Mouse (Mus musculus) forebrain, embryonic 15.5 days (tissue): ENCODE results near the gene Metrnl. TPM values are rescaled to one million over a fixed set of nuclear protein-coding genes. Genes with fewer than 3 reads are reported as not detected.

ENCODE experiments used
- ATAC-seq: fragments of 200-750 bp; cut with Nextera tagmentation; replicated peaks from 2 replicates; pipeline ENCODE4 v1.8.0; 2017; ENCODE audit warnings: mild to moderate bottlenecking, moderate TSS enrichment, moderate library complexity
- H3K27ac ChIP-seq: fragments of 300-500 bp; sonication (generic); replicated peaks from 2 replicates; pipeline ENCODE4 v1.5.1; 2015; ENCODE audit warnings: mild to moderate bottlenecking, inconsistent platforms
- H3K27me3 ChIP-seq: fragments of 300-500 bp; sonication (generic); 2 replicates; pipeline ENCODE4 v1.6.1; 2015; ENCODE audit warnings: inconsistent platforms
- H3K36me3 ChIP-seq: fragments of 300-500 bp; sonication (generic); 2 replicates; pipeline ENCODE4 v1.6.1; 2015; ENCODE audit warnings: mild to moderate bottlenecking, inconsistent platforms
- H3K4me1 ChIP-seq: fragments of 300-500 bp; sonication (generic); 2 replicates; pipeline ENCODE4 v1.6.1; 2015; ENCODE audit warnings: inconsistent platforms
- H3K4me2 ChIP-seq: fragments of 300-500 bp; sonication (generic); replicated peaks from 2 replicates; pipeline ENCODE4 v1.6.1; 2015; ENCODE audit warnings: mild to moderate bottlenecking, inconsistent platforms
- H3K4me3 ChIP-seq: fragments of 300-500 bp; sonication (generic); 2 replicates; pipeline ENCODE4 v1.5.1; 2015; ENCODE audit warnings: mild to moderate bottlenecking, inconsistent platforms
- H3K9ac ChIP-seq: fragments of 300-500 bp; sonication (generic); replicated peaks from 2 replicates; pipeline ENCODE4 v1.6.1; 2015; ENCODE audit warnings: mild to moderate bottlenecking, inconsistent platforms
- H3K9me3 ChIP-seq: fragments of 300-500 bp; sonication (generic); 2 replicates; pipeline ENCODE4 v1.6.1; 2016; ENCODE audit warnings: inconsistent platforms
- WGBS: fragments of 180-500 bp; shearing (Covaris S2); methylation state at CpG from one replicate; pipeline ENCODE4 v1.1.7; 2015; ENCODE audit warnings: mixed read lengths; 5-methylcytosine and 5-hydroxymethylcytosine counted together
- polyA plus RNA-seq: library from polyadenylated mRNA; unstranded; fragments of >200 nt; fragmentation: Nextera tagmentation; extraction: Ambion mirVana; gene quantifications from 2 replicates; pipeline ENCODE4 v1.2.1, GENCODE M21; 2015

Gene Metrnl
- polyA plus RNA-seq, 1 experiment from 2014 or later, result 4.2 TPM

DNA sequence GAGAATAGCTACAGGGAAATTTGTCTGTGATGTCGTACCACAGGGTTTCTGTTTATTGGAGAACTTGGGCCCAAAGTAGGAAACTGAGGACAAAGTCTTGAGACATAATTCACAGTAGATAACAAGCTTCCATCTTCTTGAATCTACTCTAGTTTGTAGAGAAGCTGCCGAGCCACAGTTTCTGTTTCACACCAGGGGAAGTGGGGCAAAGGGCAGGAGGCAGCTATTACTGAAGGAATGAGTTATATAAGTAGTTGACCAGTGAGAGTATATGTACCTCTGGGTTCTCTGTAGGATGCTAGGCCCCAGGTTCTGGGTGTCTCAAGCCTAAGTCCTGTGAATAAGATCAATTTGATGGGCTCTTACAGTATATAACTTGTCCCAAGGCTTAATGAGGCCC, 12.2 kb downstream of the Metrnl start:
- WGBS, result 88% methylated on average over 2 of the region's 2 CpGs
- H3K27me3 ChIP-seq, result no peaks in the 10 kb centered on the region
- no peak overlapping the region for H3K27ac ChIP-seq
- no peak for ATAC-seq
- no peaks in the 10 kb centered on the region for H3K36me3 ChIP-seq
- no peak overlapping the region for H3K4me2 ChIP-seq
- no peak overlapping the region for H3K4me3 ChIP-seq
- no peaks in the 10 kb centered on the region for H3K4me1 ChIP-seq
- no peak overlapping the region for H3K9ac ChIP-seq
- no peaks in the 10 kb centered on the region for H3K9me3 ChIP-seq

DNA sequence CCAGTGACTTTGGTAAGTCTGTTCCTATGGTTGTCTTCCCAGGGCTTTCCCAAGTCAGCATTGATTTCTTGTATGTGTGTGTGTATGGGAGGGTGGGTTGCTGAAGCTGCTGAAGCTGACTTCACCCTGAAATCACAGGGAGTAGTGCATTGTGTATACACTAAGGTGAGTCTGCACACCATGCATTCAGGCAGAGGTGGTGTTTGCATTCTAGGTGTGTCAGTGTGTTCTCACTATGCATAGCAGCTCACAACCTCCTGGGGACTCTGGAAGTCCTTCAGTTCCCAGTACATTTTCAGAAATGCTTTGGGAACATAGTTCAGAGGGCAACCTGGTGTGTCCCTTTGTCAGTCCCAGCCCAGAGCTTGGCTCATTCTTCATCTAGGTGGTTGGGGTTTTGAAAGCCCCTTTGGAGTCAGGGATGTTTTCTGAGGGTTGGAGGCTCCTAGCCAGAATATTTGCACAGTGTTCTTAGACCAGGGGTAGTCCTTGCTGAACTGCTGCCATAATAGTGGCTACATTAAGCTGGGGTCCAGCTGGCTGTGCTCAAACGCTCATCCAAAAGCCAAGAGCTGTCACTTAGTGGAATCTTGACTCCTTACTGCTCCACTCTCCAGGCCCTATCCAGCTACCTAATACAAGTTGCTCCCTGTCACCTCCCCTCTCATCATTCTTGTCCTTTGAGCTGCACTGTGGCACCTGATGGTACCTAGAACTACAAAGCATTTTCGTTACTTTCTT, 13.6 kb downstream of the Metrnl start:
- H3K9me3 ChIP-seq, result no peaks in the 10 kb centered on the region
- H3K4me2 ChIP-seq, result no peak overlapping the region
- ATAC-seq, result no peak
- 88% methylated on average over 2 of the region's 2 CpGs for WGBS
- no peak overlapping the region for H3K4me3 ChIP-seq
- H3K9ac ChIP-seq, result no peak overlapping the region
- no peaks in the 10 kb centered on the region for H3K27me3 ChIP-seq
- H3K4me1 ChIP-seq, result no peaks in the 10 kb centered on the region
- H3K36me3 ChIP-seq, result no peaks in the 10 kb centered on the region
- H3K27ac ChIP-seq, result no peak overlapping the region

DNA sequence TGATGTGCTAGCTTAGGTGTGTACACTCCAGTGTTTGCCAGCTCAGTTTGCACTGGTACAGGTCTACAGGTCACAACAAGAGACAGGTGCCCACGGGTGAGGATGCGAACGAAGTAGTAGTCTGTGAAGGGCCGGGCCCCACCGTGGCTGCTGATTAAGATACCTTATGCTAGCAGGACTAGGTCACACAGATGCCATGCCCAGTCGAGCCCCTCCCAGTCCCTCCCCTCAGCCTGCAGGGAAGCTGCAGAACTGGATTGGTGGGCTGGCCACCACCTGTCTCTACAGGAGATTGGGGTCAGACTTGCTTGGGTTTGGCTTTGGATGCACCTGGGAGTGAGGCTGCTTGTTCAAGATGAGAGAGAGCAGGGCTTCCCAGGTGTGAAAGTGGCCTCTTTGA, 16.4 kb downstream of the Metrnl start:
- H3K4me1 ChIP-seq, result no peaks in the 10 kb centered on the region
- no peak overlapping the region for H3K4me2 ChIP-seq
- no peak for ATAC-seq
- H3K9me3 ChIP-seq, result no peaks in the 10 kb centered on the region
- H3K4me3 ChIP-seq, result no peak overlapping the region
- H3K9ac ChIP-seq, result no peak overlapping the region
- H3K36me3 ChIP-seq, result no peaks in the 10 kb centered on the region
- 70% methylated on average over 6 of the region's 6 CpGs for WGBS
- no peaks in the 10 kb centered on the region for H3K27me3 ChIP-seq
- H3K27ac ChIP-seq, result no peak overlapping the region

DNA sequence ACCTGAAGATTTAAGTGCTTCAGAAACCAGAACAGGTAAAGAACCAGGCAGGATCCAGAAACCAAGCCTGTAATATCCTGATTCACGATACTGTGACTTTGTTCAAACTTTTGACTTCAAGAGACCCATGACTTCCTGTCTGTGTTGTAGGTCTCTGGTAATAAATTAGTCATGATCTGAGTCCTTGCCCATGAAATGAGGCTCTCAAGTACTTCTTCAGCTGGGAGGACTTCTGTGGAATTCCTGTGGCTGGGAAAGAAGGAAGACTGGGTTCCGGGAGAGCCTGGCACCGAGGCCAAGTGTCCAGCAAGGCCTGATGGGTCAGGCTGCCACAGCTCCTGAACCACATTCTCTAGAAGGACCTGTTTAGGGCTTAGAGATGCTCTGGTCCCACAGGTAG, 19.4 kb downstream of the Metrnl start:
- Histone ChIP-seq H3K27ac (no peak overlapping the region), H3K4me2 (no peak overlapping the region), H3K4me3 (no peak overlapping the region), H3K9me3 (no peaks in the 10 kb centered on the region), H3K27me3 (no peaks in the 10 kb centered on the region), H3K9ac (no peak overlapping the region), H3K36me3 (no peaks in the 10 kb centered on the region), H3K4me1 (no peaks in the 10 kb centered on the region)
- WGBS, result 94% methylated on average over 3 of the region's 3 CpGs
- ATAC-seq, result no peak

DNA sequence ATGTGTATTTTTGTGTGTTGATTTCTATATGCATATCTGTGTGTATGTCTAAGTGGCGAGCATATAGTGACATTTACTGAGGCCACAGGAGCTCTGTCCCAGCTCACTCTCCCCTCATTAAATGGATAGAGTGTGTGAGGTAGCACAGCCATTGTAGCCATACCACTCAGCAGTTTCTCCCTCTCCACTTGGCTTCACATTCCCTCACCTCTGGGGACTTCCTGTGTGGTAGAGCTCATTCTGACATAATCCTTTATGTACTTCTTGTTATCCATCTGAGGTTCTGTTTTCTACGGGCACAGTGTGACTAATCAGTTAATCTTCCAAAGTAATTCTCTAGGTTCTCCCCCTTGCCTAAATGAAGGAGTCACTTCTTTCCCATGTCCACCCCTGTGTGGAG, 21.1 kb downstream of the Metrnl start:
- Histone ChIP-seq H3K4me3 (no peak overlapping the region), H3K9me3 (no peaks in the 10 kb centered on the region), H3K4me1 (no peaks in the 10 kb centered on the region), H3K27me3 (no peaks in the 10 kb centered on the region), H3K27ac (no peak overlapping the region), H3K9ac (no peak overlapping the region), H3K4me2 (no peak overlapping the region), H3K36me3 (no peaks in the 10 kb centered on the region)
- ATAC-seq, result no peak
- WGBS, result 82% methylated on average over 2 of the region's 2 CpGs

DNA sequence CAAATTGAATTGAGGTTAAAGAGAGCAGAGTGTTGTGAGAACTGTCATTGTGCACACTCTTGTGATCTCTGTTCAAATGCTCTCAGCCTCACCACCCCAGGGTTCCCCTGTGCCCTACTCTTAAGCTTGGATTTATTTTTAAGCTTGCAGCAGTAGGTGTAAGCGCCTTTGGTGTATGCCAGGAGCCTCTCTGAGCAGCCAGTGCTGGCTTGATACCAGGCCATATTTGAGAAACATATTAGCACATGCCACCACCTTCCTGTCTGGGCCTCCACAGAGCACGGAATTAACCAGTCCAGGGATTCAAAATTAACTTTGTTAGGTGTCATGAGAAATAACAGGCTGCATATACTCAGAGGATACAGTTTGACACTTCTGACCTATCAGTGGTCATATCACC, 25.3 kb downstream of the Metrnl start:
- Histone ChIP-seq H3K4me2 (no peak overlapping the region), H3K36me3 (no peaks in the 10 kb centered on the region), H3K4me1 (no peaks in the 10 kb centered on the region), H3K4me3 (no peak overlapping the region), H3K9ac (no peak overlapping the region), H3K27me3 (no peaks in the 10 kb centered on the region), H3K27ac (no peak overlapping the region), H3K9me3 (no peaks in the 10 kb centered on the region)
- ATAC-seq, result no peak
- 85% methylated on average over 2 of the region's 2 CpGs for WGBS

DNA sequence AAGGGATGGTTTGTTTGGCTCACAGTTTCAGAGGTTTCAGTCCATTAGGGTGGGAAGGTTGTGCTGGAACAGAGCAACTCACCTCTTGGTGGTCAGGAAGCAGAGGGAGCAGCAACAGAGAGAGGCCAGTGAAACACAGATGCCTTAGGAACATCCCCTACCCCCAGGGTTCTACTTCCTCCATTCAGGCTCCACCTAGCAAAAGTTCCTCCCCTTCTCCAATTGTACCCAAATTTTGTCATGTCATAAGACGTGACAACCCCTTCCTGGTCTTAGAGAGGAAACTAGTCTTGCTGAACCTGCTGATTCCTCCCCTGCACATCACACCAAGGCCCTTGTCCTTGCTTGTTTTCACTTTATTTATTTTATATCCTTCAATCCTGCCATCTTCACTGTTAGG, 32.8 kb downstream of the Metrnl start:
- ATAC-seq, result no peak
- Histone ChIP-seq H3K4me3 (no peak overlapping the region), H3K27me3 (no peaks in the 10 kb centered on the region), H3K36me3 (no peaks in the 10 kb centered on the region), H3K27ac (no peak overlapping the region), H3K4me1 (no peaks in the 10 kb centered on the region), H3K9me3 (no peaks in the 10 kb centered on the region), H3K9ac (no peak overlapping the region), H3K4me2 (no peak overlapping the region)
- WGBS, result 71% methylated on average over 1 of the region's 1 CpGs

DNA sequence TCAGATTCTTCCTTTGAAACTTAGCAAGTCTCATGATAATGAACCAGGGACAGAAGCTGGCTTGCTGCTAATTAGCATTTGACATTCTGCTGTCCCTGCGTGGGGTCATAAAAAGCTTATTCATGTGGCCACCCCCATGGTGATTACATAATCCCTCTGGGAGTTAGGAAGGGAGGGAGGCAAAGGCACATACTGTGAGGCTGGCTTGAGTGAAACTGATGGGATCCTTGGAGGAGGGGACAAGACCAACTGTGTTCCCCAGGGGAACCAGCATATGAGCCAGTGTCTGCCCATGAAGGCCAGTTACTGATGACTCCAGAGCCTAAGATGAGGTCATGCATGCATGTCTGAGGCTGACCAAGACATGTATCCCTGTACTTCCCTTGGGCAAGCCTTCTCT, 33.5 kb downstream of the Metrnl start:
- Histone ChIP-seq H3K9me3 (no peaks in the 10 kb centered on the region), H3K9ac (no peak overlapping the region), H3K4me3 (no peak overlapping the region), H3K27me3 (no peaks in the 10 kb centered on the region), H3K27ac (no peak overlapping the region), H3K4me1 (no peaks in the 10 kb centered on the region), H3K4me2 (no peak overlapping the region), H3K36me3 (no peaks in the 10 kb centered on the region)
- WGBS, result 3% methylated on average over 1 of the region's 1 CpGs
- ATAC-seq, result no peak

DNA sequence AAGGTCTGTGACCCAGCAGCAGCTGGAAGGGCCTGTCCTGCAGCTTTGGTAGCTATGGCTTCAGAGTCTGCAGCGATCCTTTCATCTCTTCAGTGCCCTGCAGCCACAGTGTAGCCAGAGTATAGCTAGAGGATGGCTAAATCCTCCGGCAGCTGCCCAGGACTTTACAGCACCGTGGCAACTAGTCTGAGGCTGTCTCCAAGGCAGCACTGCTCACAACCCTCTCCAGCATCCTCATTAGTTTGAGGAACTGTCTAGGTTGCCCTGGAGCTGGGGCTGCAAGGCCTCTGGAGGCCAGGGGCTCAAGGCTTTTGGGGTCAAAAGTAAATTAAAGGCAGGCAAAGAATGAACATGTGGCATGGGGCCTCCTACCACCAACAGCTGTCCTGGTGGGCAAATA, 37.3 kb downstream of the Metrnl start:
- WGBS, result 47% methylated on average over 3 of the region's 3 CpGs
- no peaks in the 10 kb centered on the region for H3K4me1 ChIP-seq
- ATAC-seq, result no peak
- no peaks in the 10 kb centered on the region for H3K9me3 ChIP-seq
- no peak overlapping the region for H3K4me3 ChIP-seq
- H3K36me3 ChIP-seq, result no peaks in the 10 kb centered on the region
- no peak overlapping the region for H3K27ac ChIP-seq
- no peak overlapping the region for H3K4me2 ChIP-seq
- H3K27me3 ChIP-seq, result no peaks in the 10 kb centered on the region
- H3K9ac ChIP-seq, result no peak overlapping the region

DNA sequence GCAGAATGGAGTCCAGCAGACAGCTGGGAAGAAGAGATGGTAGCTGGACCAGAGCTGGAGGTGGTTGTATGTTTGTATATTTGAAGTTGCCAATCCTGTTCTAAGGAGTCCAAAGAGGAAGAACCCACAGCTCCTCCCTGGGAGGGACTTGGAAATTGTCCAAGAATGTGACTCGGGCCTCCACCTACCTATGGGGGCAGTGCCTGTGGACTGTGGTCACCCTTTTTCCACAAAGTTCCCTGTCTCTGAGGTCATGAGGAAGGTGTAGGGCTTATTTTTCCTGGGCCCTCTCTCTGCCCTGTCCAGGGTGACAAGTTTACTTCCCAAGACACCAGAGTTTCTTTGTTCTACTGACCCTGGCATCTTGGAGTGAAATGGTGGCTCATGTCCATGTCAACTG, 39.6 kb downstream of the Metrnl start:
- no peak overlapping the region for H3K27ac ChIP-seq
- no peak overlapping the region for H3K4me2 ChIP-seq
- no peaks in the 10 kb centered on the region for H3K9me3 ChIP-seq
- no peak for ATAC-seq
- no peaks in the 10 kb centered on the region for H3K27me3 ChIP-seq
- H3K9ac ChIP-seq, result no peak overlapping the region
- WGBS, result 73% methylated on average over 1 of the region's 1 CpGs
- H3K4me1 ChIP-seq, result no peaks in the 10 kb centered on the region
- H3K4me3 ChIP-seq, result no peak overlapping the region
- H3K36me3 ChIP-seq, result no peaks in the 10 kb centered on the region

DNA sequence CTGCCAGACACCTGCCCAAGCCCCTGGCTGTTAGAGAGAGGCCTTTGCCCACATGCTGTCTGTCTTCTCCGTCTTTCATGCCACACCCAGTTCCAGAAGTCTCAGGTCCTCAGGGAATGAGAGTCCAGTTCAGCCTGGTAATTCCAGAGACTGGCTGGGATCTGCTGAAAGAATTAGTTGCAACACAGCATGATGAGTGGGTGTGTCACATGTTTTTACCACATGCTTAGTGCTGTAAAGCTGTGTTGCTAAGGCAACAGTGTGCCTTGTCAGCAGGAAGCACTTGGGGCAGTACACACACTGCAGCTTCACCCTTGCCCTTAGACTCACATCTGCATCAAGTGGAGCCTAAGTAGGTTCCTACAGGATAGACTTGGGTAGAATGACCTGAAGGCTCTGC, 40.1 kb downstream of the Metrnl start:
- ATAC-seq, result no peak
- H3K9me3 ChIP-seq, result no peaks in the 10 kb centered on the region
- H3K27ac ChIP-seq, result no peak overlapping the region
- no peak overlapping the region for H3K4me3 ChIP-seq
- no peaks in the 10 kb centered on the region for H3K4me1 ChIP-seq
- H3K4me2 ChIP-seq, result no peak overlapping the region
- no peak overlapping the region for H3K9ac ChIP-seq
- 64% methylated on average over 1 of the region's 1 CpGs for WGBS
- H3K36me3 ChIP-seq, result no peaks in the 10 kb centered on the region
- H3K27me3 ChIP-seq, result no peaks in the 10 kb centered on the region

DNA sequence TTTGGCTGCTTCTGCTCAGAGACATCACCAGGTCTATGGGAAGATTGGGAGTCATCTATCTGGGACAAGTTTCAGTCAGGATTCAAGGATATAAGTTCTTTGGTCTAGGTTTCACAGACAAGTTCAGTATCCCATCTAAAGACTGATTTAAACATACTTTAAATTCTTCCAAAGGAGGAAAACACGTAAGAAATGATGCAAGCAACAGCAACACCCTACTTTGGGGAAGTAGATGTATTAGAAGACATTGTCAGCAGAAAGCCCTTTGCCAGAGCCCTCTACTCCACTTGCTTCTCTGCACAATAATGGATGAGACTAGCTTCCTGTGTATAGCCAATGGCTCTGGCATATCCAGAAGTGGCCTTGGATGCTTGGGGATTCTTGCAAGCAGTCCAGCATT, 41.8 kb downstream of the Metrnl start:
- H3K4me1 ChIP-seq, result no peaks in the 10 kb centered on the region
- ATAC-seq, result no peak
- H3K9me3 ChIP-seq, result no peaks in the 10 kb centered on the region
- H3K4me2 ChIP-seq, result no peak overlapping the region
- no peak overlapping the region for H3K4me3 ChIP-seq
- no peaks in the 10 kb centered on the region for H3K36me3 ChIP-seq
- H3K9ac ChIP-seq, result no peak overlapping the region
- no peak overlapping the region for H3K27ac ChIP-seq
- H3K27me3 ChIP-seq, result no peaks in the 10 kb centered on the region
- WGBS, result 84% methylated on average over 1 of the region's 1 CpGs

DNA sequence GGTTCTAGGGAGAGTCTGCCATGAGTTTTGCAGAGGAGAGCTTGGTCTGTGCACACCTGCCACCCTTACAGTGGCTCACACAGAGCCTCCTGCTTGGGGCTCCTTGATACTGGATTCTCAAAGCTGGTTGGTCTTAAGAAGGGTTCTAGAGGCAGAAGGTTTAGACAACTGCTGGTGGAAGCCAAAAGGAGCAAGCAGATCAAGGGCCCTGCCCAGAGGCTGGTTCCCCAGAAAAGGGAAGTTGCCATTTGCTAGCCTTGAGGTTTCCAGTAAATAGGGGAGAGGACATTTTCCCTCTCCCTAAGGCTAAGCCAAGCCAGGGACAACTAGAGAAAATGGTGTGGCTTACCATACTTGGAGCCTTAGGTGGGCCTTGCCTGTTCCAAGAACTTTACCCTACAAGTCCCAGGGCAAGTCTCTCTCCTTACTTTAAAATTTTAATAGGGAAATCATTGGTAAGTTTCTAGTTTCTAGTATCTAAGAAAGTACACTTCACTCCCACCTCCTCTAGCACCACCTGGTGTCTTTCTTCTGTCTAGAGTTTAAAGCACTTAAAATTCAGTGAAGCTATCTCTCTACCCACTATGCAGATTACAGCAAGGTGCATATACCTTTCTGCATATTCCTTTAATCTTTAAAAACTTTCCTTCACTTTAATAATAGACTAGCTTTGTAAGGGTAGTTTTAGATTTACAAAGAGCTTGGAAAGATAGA, 42.7 kb downstream of the Metrnl start:
- H3K9me3 ChIP-seq, result no peaks in the 10 kb centered on the region
- no peaks in the 10 kb centered on the region for H3K27me3 ChIP-seq
- ATAC-seq, result no peak
- no peak overlapping the region for H3K27ac ChIP-seq
- H3K4me1 ChIP-seq, result no peaks in the 10 kb centered on the region
- H3K4me3 ChIP-seq, result no peak overlapping the region
- no peaks in the 10 kb centered on the region for H3K36me3 ChIP-seq
- no peak overlapping the region for H3K4me2 ChIP-seq
- H3K9ac ChIP-seq, result no peak overlapping the region
